Mouse (Mus musculus) hindbrain, embryonic 16.5 days (tissue): ENCODE measurements around the gene Camta1. TPM values are rescaled to one million over a fixed set of nuclear protein-coding genes. Genes with fewer than 3 reads are reported as not detected.

Source experiments
- ATAC-seq: fragments of 200-750 bp; cut with Nextera tagmentation; 2 replicates; pipeline ENCODE4 v1.8.0; 2017; ENCODE audit warnings: moderate TSS enrichment, moderate library complexity
- H3K27ac ChIP-seq: fragments of 300-500 bp; sonication (generic); 2 replicates; pipeline ENCODE4 v1.5.1; 2014; ENCODE audit warnings: low read depth, mild to moderate bottlenecking, control low read depth, low read length, moderate library complexity
- H3K27me3 ChIP-seq: fragments of 300-500 bp; sonication (generic); replicated peaks from 2 replicates; pipeline ENCODE4 v1.6.1; 2014; ENCODE audit warnings: low read length; ENCODE audit not compliant: control insufficient read depth, insufficient read depth
- H3K36me3 ChIP-seq: fragments of 300-500 bp; sonication (generic); 2 replicates; pipeline ENCODE4 v1.6.1; 2014; ENCODE audit warnings: mild to moderate bottlenecking, low read length, moderate library complexity, mixed read lengths; ENCODE audit not compliant: control insufficient read depth, insufficient read depth
- H3K4me1 ChIP-seq: fragments of 300-500 bp; sonication (generic); 2 replicates; pipeline ENCODE4 v1.6.1; 2014; ENCODE audit warnings: low read depth, low read length; ENCODE audit not compliant: control insufficient read depth, insufficient read depth
- H3K4me2 ChIP-seq: fragments of 300-500 bp; sonication (generic); 2 replicates; pipeline ENCODE4 v1.6.1; 2014; ENCODE audit warnings: mild to moderate bottlenecking, low read length, control low read depth, moderate library complexity
- H3K4me3 ChIP-seq: fragments of 300-500 bp; sonication (generic); 2 replicates; pipeline ENCODE4 v1.5.1; 2014; ENCODE audit warnings: mild to moderate bottlenecking, low read length, control low read depth, moderate library complexity
- H3K9ac ChIP-seq: fragments of 300-500 bp; sonication (generic); 2 replicates; pipeline ENCODE4 v1.6.1; 2014; ENCODE audit warnings: low read depth, mild to moderate bottlenecking, control low read depth, low read length, moderate library complexity
- H3K9me3 ChIP-seq: fragments of 300-500 bp; sonication (generic); 2 replicates; pipeline ENCODE4 v1.6.1; 2014; ENCODE audit warnings: mild to moderate bottlenecking, low read length, moderate library complexity; ENCODE audit not compliant: control insufficient read depth
- WGBS: fragments of 180-500 bp; shearing (Covaris S2); extraction: QIAGEN DNeasy Blood & Tissue Kit; methylation state at CpG from one replicate; pipeline ENCODE4 v1.1.7; 2014; 5-methylcytosine and 5-hydroxymethylcytosine counted together
- polyA plus RNA-seq: library from polyadenylated mRNA; unstranded; fragments of >200 nt; fragmentation: Nextera tagmentation; extraction: Ambion mirVana; gene quantifications from 2 replicates; pipeline ENCODE4 v1.2.1, GENCODE M21; 2015

Gene Camta1
- polyA plus RNA-seq, 1 experiment from 2014 or later, result 153 TPM

GRCm38 (mm10) chr4:150868859-150869258 lies 992.8 kb downstream of the Camta1 start:
- 96% methylated on average over 2 of the region's 2 CpGs for WGBS
- H3K9me3 ChIP-seq, result no peaks in the 10 kb centered on the region
- H3K9ac ChIP-seq, result no peak overlapping the region
- H3K4me3 ChIP-seq, result no peak overlapping the region
- no peak overlapping the region for H3K27ac ChIP-seq
- no peak for ATAC-seq
- H3K4me2 ChIP-seq, result no peak overlapping the region
- no peaks in the 10 kb centered on the region for H3K27me3 ChIP-seq
- peaks cover 13% of the 10 kb centered on the region for H3K4me1 ChIP-seq
- peaks cover 8% of the 10 kb centered on the region; the same call in 1 of the 2 replicates for H3K36me3 ChIP-seq

DNA sequence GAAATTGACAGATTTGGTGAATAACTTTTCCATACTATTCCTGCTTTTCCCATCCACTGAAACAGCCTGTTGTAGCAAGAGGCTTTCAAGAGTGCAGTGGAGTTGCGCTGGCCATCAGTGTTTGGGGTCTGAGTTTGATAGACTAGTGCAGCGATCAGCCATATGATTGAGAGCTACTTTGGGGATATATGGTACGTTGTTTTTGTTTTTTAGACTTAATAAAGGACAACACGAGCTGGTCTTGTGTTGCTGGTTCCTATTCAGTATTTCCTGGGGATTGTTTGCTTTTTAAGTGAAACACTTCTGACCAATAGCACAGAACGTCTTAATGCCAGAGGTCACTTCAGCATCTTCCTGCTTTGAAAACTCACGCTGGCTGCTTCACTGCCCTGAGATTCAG lies 993.5 kb downstream of the Camta1 start:
- no peaks in the 10 kb centered on the region for H3K9me3 ChIP-seq
- no peak overlapping the region for H3K27ac ChIP-seq
- no peak for ATAC-seq
- peaks cover 8% of the 10 kb centered on the region; the same call in 1 of the 2 replicates for H3K36me3 ChIP-seq
- H3K9ac ChIP-seq, result no peak overlapping the region
- no peak overlapping the region for H3K4me3 ChIP-seq
- no peaks in the 10 kb centered on the region for H3K27me3 ChIP-seq
- WGBS, result 81% methylated on average over 6 of the region's 6 CpGs
- H3K4me2 ChIP-seq, result no peak overlapping the region
- peaks cover 13% of the 10 kb centered on the region for H3K4me1 ChIP-seq

Other genes starting within 250 kb of the Camta1 start
- 78.4 and 86.9 TPM in 2 replicates for gene Dnajc11, start 71.8 kb upstream of the Camta1 start, polyA plus RNA-seq
- gene Thap3, start 127.1 kb upstream of the Camta1 start, polyA plus RNA-seq, result 35.4 and 35.7 TPM in 2 replicates
- 21.3 and 24.8 TPM in 2 replicates for gene Phf13, start 134.4 kb upstream of the Camta1 start, polyA plus RNA-seq
- 4.7 and 5.0 TPM in 2 replicates for gene Klhl21, start 146.9 kb upstream of the Camta1 start, polyA plus RNA-seq
- 18.1 and 20.9 TPM in 2 replicates for gene Zbtb48, start 165.8 kb upstream of the Camta1 start, polyA plus RNA-seq
- gene Tas1r1, start 176.7 kb upstream of the Camta1 start, polyA plus RNA-seq, result 1.9 and 2.0 TPM in 2 replicates
- 18.7 and 23.0 TPM in 2 replicates for gene Nol9, start 177.4 kb upstream of the Camta1 start, polyA plus RNA-seq
- 13.8 and 16.4 TPM in 2 replicates for gene Plekhg5, start 210.6 kb upstream of the Camta1 start, polyA plus RNA-seq